Mouse (Mus musculus): Measurements from ENCODE around the gene Crtc3. TPM values are rescaled to one million over a fixed set of nuclear protein-coding genes. Genes with fewer than 3 reads are reported as not detected.

Gene Crtc3
- polyA plus RNA-seq, 1 experiment from 2014 or later: 4.3 TPM

DNA sequence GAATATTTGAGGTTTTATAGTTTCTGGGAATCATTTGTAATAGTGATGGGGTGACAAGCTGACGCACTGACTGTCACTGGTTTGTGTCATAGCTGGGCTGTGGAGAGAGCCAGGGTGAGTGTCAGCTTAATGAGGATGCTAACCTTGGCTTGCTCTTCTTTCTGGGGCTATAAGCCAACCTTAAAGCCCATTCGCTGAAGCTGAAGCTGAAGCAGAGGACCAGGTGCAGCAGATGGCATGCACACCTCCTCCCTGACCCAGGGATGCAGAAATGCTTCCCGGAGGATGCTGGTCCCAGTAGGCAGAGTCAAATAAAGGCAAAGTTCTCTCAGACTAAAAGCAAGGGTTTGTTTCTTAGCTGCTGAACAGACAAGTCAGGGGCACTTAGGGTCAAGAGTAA, 48.7 kb downstream of the Crtc3 start:
- no peak overlapping the region for H3K27ac ChIP-seq (ENCODE audit: low read length)

DNA sequence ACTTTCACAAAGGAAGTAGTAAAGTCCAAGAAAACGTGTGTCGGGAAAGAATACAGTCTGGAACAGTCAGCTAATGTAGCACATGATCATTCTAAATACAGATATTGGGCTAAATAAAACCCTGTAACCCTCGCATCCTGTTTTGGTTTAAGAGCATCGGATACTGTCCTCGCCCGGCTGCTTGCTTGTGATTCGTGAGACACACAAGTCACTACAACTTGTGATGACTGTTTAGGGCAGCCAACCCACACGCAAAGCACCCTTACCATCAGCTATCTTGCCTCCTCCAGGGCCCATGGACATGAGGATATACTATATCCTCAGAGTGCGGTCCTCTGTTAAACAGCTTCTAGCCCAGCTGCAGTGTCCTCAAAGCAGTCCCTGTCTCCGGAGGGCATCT, 50.2 kb downstream of the Crtc3 start:
- H3K27me3 ChIP-seq (ENCODE audit: control insufficient read depth, insufficient read depth, low read depth, low read length): no peaks in the 10 kb centered on the region
- no peak overlapping the region for H3K9ac ChIP-seq (ENCODE audit: low read depth, low read length)
- WGBS (ENCODE audit: insufficient replicate concordance): 62% methylated on average over 10 of the region's 10 CpGs
- H3K9me3 ChIP-seq (replicated peaks; ENCODE audit: control insufficient read depth, low read length): no peaks in the 10 kb centered on the region
- H3K4me3 ChIP-seq (ENCODE audit: low read depth, low read length): no peak overlapping the region
- no peak overlapping the region for H3K27ac ChIP-seq (ENCODE audit: low read length)
- no peaks in the 10 kb centered on the region for H3K36me3 ChIP-seq (ENCODE audit: control insufficient read depth, insufficient read depth)
- H3K4me1 ChIP-seq (ENCODE audit: control insufficient read depth, low read depth, low read length): peaks cover 43% of the 10 kb centered on the region
- no peak for ATAC-seq (ENCODE audit: low read depth)
- no peak overlapping the region for H3K4me2 ChIP-seq (ENCODE audit: low read depth, low read length)

More for the DNA sequence above, 48.7 kb downstream of the Crtc3 start:
- 66% methylated on average over 3 of the region's 3 CpGs for WGBS (ENCODE audit: insufficient replicate concordance)
- Histone ChIP-seq H3K4me3 (ENCODE audit: low read depth, low read length) (no peak overlapping the region), H3K9me3 (replicated peaks; ENCODE audit: control insufficient read depth, low read length) (no peaks in the 10 kb centered on the region), H3K27me3 (ENCODE audit: control insufficient read depth, insufficient read depth, low read depth, low read length) (no peaks in the 10 kb centered on the region), H3K36me3 (ENCODE audit: control insufficient read depth, insufficient read depth) (no peaks in the 10 kb centered on the region), H3K4me1 (ENCODE audit: control insufficient read depth, low read depth, low read length) (peaks cover 43% of the 10 kb centered on the region), H3K4me2 (ENCODE audit: low read depth, low read length) (no peak overlapping the region), H3K9ac (ENCODE audit: low read depth, low read length) (no peak overlapping the region)
- ATAC-seq (ENCODE audit: low read depth): no peak

DNA sequence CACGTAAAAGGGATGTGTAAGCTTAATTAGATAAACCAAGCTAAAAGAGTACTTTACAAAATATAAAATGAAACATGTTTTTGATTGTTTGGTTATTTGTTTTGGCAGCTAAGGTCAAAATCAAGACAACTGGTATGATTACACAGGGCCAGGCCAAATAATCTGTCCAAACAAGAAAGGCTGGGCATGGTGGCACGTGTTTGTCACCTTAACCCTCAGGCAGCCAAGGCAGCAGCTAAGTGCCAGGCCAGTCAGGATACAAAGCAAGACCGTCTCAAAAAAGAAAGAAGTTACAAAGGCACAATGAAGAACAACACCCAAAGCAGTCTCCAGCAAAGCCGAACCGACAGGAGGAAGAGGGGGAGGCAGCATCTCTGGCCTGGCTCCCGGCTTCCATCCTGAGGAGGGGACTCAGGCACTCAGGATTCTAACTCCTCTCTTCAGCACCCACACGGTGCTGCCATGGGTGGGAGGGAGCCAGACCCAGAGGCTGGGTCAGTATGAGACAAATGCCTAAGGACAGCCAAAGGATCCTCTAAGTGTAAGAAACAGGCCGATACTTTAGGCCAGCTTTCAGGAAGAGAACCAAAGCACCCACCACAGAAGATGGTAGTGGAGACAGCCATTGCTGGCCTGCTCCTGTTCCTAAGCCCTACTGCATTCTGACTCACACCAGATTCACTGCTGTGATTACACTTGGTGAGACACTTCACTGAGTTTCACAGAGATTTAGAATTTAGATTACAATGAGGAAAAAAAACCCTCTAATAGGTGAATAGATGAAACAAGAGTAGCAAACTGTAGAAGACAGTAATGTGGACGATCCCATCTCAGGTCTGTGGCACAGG, 51.5 kb downstream of the Crtc3 start:
- Histone ChIP-seq H3K27me3 (ENCODE audit: control insufficient read depth, insufficient read depth, low read depth, low read length) (no peaks in the 10 kb centered on the region), H3K4me1 (ENCODE audit: control insufficient read depth, low read depth, low read length) (peaks cover 33% of the 10 kb centered on the region), H3K27ac (ENCODE audit: low read length) (no peak overlapping the region), H3K9ac (ENCODE audit: low read depth, low read length) (no peak overlapping the region), H3K4me3 (ENCODE audit: low read depth, low read length) (no peak overlapping the region), H3K4me2 (ENCODE audit: low read depth, low read length) (no peak overlapping the region), H3K36me3 (ENCODE audit: control insufficient read depth, insufficient read depth) (no peaks in the 10 kb centered on the region), H3K9me3 (replicated peaks; ENCODE audit: control insufficient read depth, low read length) (no peaks in the 10 kb centered on the region)
- WGBS (ENCODE audit: insufficient replicate concordance): 52% methylated on average over 9 of the region's 9 CpGs
- ATAC-seq (ENCODE audit: low read depth): no peak

DNA sequence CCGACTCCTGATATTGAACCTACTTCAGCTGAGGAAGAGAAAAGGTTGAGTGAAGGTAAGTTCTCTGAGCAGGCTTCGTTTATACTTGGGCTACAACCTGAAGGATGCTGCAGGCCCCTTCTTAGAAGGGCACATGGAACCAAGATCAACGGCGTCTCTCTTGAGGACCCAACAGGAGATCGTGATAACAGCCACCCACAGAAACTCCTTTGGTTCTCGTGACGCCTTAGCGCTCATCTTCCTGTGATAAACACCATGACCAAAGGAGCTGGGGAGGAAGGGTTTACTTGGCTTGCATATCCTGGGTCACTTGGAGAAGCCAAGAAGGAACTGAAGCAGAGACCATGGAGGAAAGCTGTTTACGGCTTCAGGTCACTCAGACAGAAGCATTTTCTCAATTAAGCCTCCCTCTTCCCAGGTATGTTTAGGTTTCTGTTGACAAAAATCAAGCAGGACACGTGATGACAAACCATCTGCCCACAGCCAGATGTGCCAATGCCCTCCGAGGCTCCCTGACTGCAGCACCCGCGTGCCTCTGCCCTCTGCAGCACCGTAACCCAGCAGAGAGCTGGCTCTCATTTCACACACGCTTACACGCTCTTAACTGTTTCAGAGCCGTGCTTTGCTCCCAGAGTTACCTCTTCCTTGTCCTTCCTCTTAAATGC, 52.3 kb downstream of the Crtc3 start:
- H3K36me3 ChIP-seq (ENCODE audit: control insufficient read depth, insufficient read depth): no peaks in the 10 kb centered on the region
- ATAC-seq (ENCODE audit: low read depth): no peak
- H3K9me3 ChIP-seq (replicated peaks; ENCODE audit: control insufficient read depth, low read length): no peaks in the 10 kb centered on the region
- peaks cover 29% of the 10 kb centered on the region for H3K4me1 ChIP-seq (ENCODE audit: control insufficient read depth, low read depth, low read length)
- H3K27ac ChIP-seq (ENCODE audit: low read length): no peak overlapping the region
- H3K27me3 ChIP-seq (ENCODE audit: control insufficient read depth, insufficient read depth, low read depth, low read length): no peaks in the 10 kb centered on the region
- H3K4me2 ChIP-seq (ENCODE audit: low read depth, low read length): no peak overlapping the region
- H3K4me3 ChIP-seq (ENCODE audit: low read depth, low read length): no peak overlapping the region
- H3K9ac ChIP-seq (ENCODE audit: low read depth, low read length): no peak overlapping the region
- WGBS (ENCODE audit: insufficient replicate concordance): 29% methylated on average over 17 of the region's 17 CpGs

DNA sequence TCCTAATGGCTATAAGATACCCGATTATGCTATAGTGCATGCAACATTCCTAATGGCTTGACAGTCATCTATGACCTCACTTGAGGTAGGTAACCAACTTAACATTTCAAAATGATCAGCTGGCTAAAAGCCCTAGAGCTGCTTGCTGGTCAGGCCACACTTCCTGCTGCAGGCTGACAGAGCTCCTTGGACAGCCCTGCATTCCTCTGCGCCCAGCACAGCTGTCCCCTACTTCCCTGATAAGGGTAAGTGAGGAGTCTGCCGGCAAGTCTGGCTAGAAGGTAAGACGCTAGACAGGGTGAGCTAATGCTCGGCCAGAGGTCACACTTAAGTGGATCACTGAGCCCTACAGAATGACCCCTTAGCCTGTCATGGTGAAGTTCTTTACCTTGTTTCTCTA, 52.8 kb downstream of the Crtc3 start:
- Histone ChIP-seq H3K36me3 (ENCODE audit: control insufficient read depth, insufficient read depth) (no peaks in the 10 kb centered on the region), H3K4me2 (ENCODE audit: low read depth, low read length) (no peak overlapping the region), H3K9me3 (replicated peaks; ENCODE audit: control insufficient read depth, low read length) (no peaks in the 10 kb centered on the region), H3K9ac (ENCODE audit: low read depth, low read length) (no peak overlapping the region), H3K4me3 (ENCODE audit: low read depth, low read length) (no peak overlapping the region), H3K27me3 (ENCODE audit: control insufficient read depth, insufficient read depth, low read depth, low read length) (no peaks in the 10 kb centered on the region), H3K4me1 (ENCODE audit: control insufficient read depth, low read depth, low read length) (peaks cover 29% of the 10 kb centered on the region), H3K27ac (ENCODE audit: low read length) (no peak overlapping the region)
- no peak for ATAC-seq (ENCODE audit: low read depth)
- 19% methylated on average over 5 of the region's 5 CpGs for WGBS (ENCODE audit: insufficient replicate concordance)

DNA sequence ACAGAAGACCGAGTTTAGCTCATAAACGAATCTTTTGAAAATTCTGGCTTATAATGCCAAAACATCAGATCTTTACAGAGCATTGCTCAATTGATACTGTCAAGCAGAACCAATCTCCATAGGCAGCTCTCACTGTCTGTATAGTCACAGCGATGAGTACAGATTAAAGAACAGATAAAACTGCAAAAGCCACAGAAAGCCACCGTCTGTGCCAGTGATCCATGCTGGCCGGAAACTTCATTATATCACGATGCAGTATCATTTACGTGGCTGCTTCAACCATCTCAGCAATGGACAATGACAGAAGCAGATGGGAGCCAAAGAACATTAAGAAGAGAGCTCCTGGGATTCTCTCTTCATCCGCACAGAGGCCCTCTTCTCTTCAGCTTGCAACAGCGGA, 53.9 kb downstream of the Crtc3 start:
- Histone ChIP-seq H3K4me1 (ENCODE audit: control insufficient read depth, low read depth, low read length) (peaks cover 27% of the 10 kb centered on the region), H3K4me2 (ENCODE audit: low read depth, low read length) (no peak overlapping the region), H3K27me3 (ENCODE audit: control insufficient read depth, insufficient read depth, low read depth, low read length) (no peaks in the 10 kb centered on the region), H3K36me3 (ENCODE audit: control insufficient read depth, insufficient read depth) (no peaks in the 10 kb centered on the region), H3K4me3 (ENCODE audit: low read depth, low read length) (no peak overlapping the region), H3K27ac (ENCODE audit: low read length) (no peak overlapping the region), H3K9ac (ENCODE audit: low read depth, low read length) (no peak overlapping the region), H3K9me3 (replicated peaks; ENCODE audit: control insufficient read depth, low read length) (no peaks in the 10 kb centered on the region)
- 46% methylated on average over 9 of the region's 9 CpGs for WGBS (ENCODE audit: insufficient replicate concordance)
- ATAC-seq (ENCODE audit: low read depth): no peak

DNA sequence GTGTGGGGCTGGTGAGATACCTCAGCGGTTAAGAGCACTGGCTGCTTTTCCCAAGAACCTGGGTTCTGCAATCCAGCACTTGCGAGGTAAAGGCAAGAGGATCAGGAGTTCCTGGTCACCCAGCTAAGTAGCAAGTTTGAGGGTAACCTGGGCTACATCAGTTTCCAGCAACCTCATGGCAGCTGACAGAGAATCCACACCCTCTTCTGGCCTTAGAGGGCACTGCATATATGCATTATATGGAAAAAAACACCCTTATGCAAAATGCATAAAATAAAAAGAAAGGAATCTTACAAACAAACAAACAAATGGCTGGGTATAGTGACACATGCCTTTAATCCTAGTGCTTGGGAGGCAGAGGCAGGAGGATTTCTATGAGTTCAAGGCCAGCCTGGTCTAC, 55.0 kb downstream of the Crtc3 start:
- Histone ChIP-seq H3K9me3 (replicated peaks; ENCODE audit: control insufficient read depth, low read length) (no peaks in the 10 kb centered on the region), H3K4me2 (ENCODE audit: low read depth, low read length) (no peak overlapping the region), H3K27me3 (ENCODE audit: control insufficient read depth, insufficient read depth, low read depth, low read length) (no peaks in the 10 kb centered on the region), H3K4me1 (ENCODE audit: control insufficient read depth, low read depth, low read length) (peaks cover 35% of the 10 kb centered on the region), H3K4me3 (ENCODE audit: low read depth, low read length) (no peak overlapping the region), H3K27ac (ENCODE audit: low read length) (no peak overlapping the region), H3K36me3 (ENCODE audit: control insufficient read depth, insufficient read depth) (no peaks in the 10 kb centered on the region), H3K9ac (ENCODE audit: low read depth, low read length) (no peak overlapping the region)
- 79% methylated on average over 2 of the region's 2 CpGs for WGBS (ENCODE audit: insufficient replicate concordance)
- no peak for ATAC-seq (ENCODE audit: low read depth)

DNA sequence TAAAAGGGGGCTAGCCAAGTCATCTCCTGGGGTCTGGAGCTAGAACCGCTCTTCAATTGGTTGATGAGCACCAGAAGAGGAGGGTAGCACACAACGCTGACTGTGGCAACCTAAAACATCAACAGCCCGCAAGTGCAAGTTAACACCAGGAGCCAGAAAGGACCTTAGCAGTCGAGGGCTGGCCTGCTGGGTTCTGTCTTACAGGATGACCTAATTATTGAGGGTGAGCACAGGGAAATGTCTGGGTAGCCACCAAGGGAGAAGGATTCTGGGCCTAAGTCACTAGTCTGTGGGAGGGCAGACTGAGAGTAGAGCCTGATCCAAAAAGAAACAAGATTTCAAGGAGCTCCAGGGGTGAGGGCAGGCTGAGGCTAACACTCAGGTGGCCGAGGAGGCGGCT, 56.7 kb downstream of the Crtc3 start:
- 70% methylated on average over 6 of the region's 6 CpGs for WGBS (ENCODE audit: insufficient replicate concordance)
- Histone ChIP-seq H3K36me3 (ENCODE audit: control insufficient read depth, insufficient read depth) (no peaks in the 10 kb centered on the region), H3K27me3 (ENCODE audit: control insufficient read depth, insufficient read depth, low read depth, low read length) (no peaks in the 10 kb centered on the region), H3K27ac (ENCODE audit: low read length) (no peak overlapping the region), H3K9me3 (replicated peaks; ENCODE audit: control insufficient read depth, low read length) (no peaks in the 10 kb centered on the region), H3K4me3 (ENCODE audit: low read depth, low read length) (no peak overlapping the region), H3K4me2 (ENCODE audit: low read depth, low read length) (no peak overlapping the region), H3K4me1 (ENCODE audit: control insufficient read depth, low read depth, low read length) (peaks cover 33% of the 10 kb centered on the region), H3K9ac (ENCODE audit: low read depth, low read length) (no peak overlapping the region)
- no peak for ATAC-seq (ENCODE audit: low read depth)

DNA sequence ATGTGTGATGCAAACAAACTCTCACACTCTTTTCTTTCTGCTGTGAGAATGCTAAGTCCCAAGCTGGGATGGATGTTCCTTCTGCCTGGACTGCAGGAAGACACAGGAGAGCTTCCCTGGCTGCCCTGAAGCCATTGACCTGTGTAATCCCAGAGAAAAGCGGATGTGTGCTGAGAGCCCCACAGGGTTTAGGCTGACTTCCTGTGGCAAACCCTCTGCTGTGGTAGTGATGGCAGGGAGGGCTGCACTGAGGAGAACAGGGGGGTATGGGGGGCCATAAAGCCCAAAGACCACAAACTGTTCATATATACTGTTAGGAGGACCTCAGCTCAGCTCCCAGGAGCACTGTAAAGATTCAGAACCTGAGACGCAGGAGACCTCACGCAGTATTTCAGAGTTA, 57.3 kb downstream of the Crtc3 start:
- H3K27ac ChIP-seq (ENCODE audit: low read length): no peak overlapping the region
- no peaks in the 10 kb centered on the region for H3K9me3 ChIP-seq (replicated peaks; ENCODE audit: control insufficient read depth, low read length)
- 48% methylated on average over 3 of the region's 3 CpGs for WGBS (ENCODE audit: insufficient replicate concordance)
- H3K4me2 ChIP-seq (ENCODE audit: low read depth, low read length): no peak overlapping the region
- no peak overlapping the region for H3K4me3 ChIP-seq (ENCODE audit: low read depth, low read length)
- no peak for ATAC-seq (ENCODE audit: low read depth)
- H3K36me3 ChIP-seq (ENCODE audit: control insufficient read depth, insufficient read depth): no peaks in the 10 kb centered on the region
- H3K27me3 ChIP-seq (ENCODE audit: control insufficient read depth, insufficient read depth, low read depth, low read length): no peaks in the 10 kb centered on the region
- H3K4me1 ChIP-seq (ENCODE audit: control insufficient read depth, low read depth, low read length): peaks cover 29% of the 10 kb centered on the region
- no peak overlapping the region for H3K9ac ChIP-seq (ENCODE audit: low read depth, low read length)
